In the genomic region with DNA sequence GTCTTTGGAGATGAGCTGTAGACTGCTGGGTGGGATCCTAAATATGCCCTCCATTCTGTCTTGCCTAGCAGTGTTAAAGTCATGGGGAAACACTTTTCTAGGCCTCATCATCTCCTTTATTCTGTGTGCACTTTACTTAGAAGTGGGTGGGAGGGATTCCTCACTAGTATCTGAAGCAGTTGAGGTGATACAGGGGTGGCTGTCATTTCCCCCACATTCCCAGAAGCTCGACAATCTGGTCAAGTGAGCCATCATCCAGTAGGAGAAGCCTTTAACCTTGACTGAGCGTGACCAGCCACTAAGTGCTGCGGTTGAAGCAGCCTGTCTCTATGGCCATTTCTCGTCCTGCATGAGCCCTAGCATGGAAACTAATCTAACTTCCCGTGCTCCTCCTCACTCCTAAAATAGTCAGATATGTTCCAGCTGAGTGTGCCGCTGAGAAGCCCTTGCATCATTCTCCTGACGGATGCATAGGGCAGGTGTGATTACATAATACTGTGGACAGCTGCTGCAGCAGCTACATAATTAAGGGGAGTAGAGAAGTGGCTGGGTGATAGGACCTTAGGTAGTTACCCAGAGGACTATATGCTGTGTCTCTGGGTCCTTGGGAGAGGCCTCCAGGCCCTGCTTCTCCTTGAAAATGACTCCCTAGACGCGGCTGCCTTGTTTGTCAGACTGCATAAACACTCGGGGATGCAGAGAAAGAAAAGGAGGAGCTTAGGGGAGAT, we compare ENCODE assay signal across 13 mouse cellular contexts. TPM values are rescaled to one million over a fixed set of nuclear protein-coding genes. Genes with fewer than 3 reads are reported as not detected.
DNase-seq lines count a peak whose midpoint lies in the region; ATAC-seq lines count a peak whose summit lies in the region.
"Had no signal": no experiment of that assay in that cellular context is flagged by ENCODE, and none has a peak within 500 bp of the region (broad histone marks: within the 10 kb centered on the region; RNA-seq: fewer than 3 reads in every experiment).

No protein-coding gene starts in this region.

- no peaks in the 10 kb centered on the region for H3K27me3 ChIP-seq in forebrain, embryonic 13.5 days
- H3K27me3 ChIP-seq in forebrain, embryonic 10.5 days (ENCODE audit: poor library complexity, severe bottlenecking) = no peaks in the 10 kb centered on the region
- H3K27me3 ChIP-seq in midbrain, embryonic 13.5 days = no peaks in the 10 kb centered on the region
- H3K27me3 ChIP-seq in heart, embryonic 12.5 days (replicated peaks) = no peaks in the 10 kb centered on the region
- H3K27me3 ChIP-seq: limb, embryonic 12.5 days; stomach, embryonic 15.5 days had no signal

- H3K4me2 ChIP-seq in forebrain, embryonic 13.5 days = peak overlapping the region; percentile 49; the same call in 1 of the 2 replicates
- H3K4me2 ChIP-seq in midbrain, embryonic 13.5 days (replicated peaks) = peak overlapping the region; percentile 50
- no peak overlapping the region for H3K4me2 ChIP-seq in heart, embryonic 12.5 days
- H3K4me2 ChIP-seq: limb, embryonic 12.5 days; lung, embryonic 14.5 days; stomach, embryonic 15.5 days had no signal

- no peak for DNase-seq in forebrain, embryonic 10.5 days (ENCODE audit: extremely low spot score, low spot score)
- DNase-seq in right cerebral cortex, adult 18-20 months = peak; percentile 39
- no peak for DNase-seq in right cerebral cortex, postnatal 10 days (ENCODE audit: low spot score in 2 of 2)
- DNase-seq in urinary bladder, adult 2 months (ENCODE audit: low spot score) = no peak
- no peak for DNase-seq in urinary bladder, postnatal 36 days (ENCODE audit: low spot score in 2 of 2)

- no peak overlapping the region for H3K4me3 ChIP-seq in forebrain, embryonic 13.5 days
- H3K4me3 ChIP-seq in forebrain, embryonic 10.5 days = no peak overlapping the region
- peak overlapping the region; percentile 28; the same call in 1 of the 2 replicates for H3K4me3 ChIP-seq in midbrain, embryonic 13.5 days (replicated peaks)
- H3K4me3 ChIP-seq in heart, embryonic 12.5 days = no peak overlapping the region
- H3K4me3 ChIP-seq: limb, embryonic 12.5 days; stomach, embryonic 15.5 days had no signal

- H3K4me1 ChIP-seq in forebrain, embryonic 13.5 days = peaks cover 17% of the 10 kb centered on the region
- peaks cover 23% of the 10 kb centered on the region for H3K4me1 ChIP-seq in forebrain, embryonic 10.5 days
- H3K4me1 ChIP-seq in midbrain, embryonic 13.5 days (replicated peaks) = peaks cover 30% of the 10 kb centered on the region
- H3K4me1 ChIP-seq in heart, embryonic 12.5 days (replicated peaks) = no peaks in the 10 kb centered on the region
- H3K4me1 ChIP-seq: limb, embryonic 12.5 days; stomach, embryonic 15.5 days had no signal

- ATAC-seq in forebrain, embryonic 13.5 days = peak; percentile 11; the same call in 1 of the 2 replicates
- peak; percentile 25; the same call in 1 of the 2 replicates for ATAC-seq in midbrain, embryonic 13.5 days
- ATAC-seq in heart, embryonic 12.5 days (ENCODE audit: insufficient number of reproducible peaks, low FRiP score) = no peak
- ATAC-seq: activated CD4-positive, CD25-positive, alpha-beta regulatory T cell, adult 4 months had no signal

- 0 out of 2 replicates have a peak overlapping the region, but pooled peaks have one; percentile 18 for H3K9ac ChIP-seq in forebrain, embryonic 13.5 days
- H3K9ac ChIP-seq in midbrain, embryonic 13.5 days (replicated peaks) = peak overlapping the region; percentile 49
- H3K9ac ChIP-seq in heart, embryonic 12.5 days = no peak overlapping the region
- H3K9ac ChIP-seq: limb, embryonic 12.5 days; lung, embryonic 14.5 days; stomach, embryonic 15.5 days had no signal

- H3K36me3 ChIP-seq in forebrain, embryonic 13.5 days (ENCODE audit: poor library complexity, severe bottlenecking) = no peaks in the 10 kb centered on the region
- H3K36me3 ChIP-seq in forebrain, embryonic 10.5 days (replicated peaks) = no peaks in the 10 kb centered on the region
- no peaks in the 10 kb centered on the region for H3K36me3 ChIP-seq in midbrain, embryonic 13.5 days
- no peaks in the 10 kb centered on the region for H3K36me3 ChIP-seq in heart, embryonic 12.5 days
- H3K36me3 ChIP-seq: G1E; limb, embryonic 12.5 days; stomach, embryonic 15.5 days had no signal

- peak overlapping the region; percentile 59 for H3K27ac ChIP-seq in forebrain, embryonic 13.5 days
- H3K27ac ChIP-seq in forebrain, embryonic 10.5 days = no peak overlapping the region
- peak overlapping the region; percentile 89 for H3K27ac ChIP-seq in midbrain, embryonic 13.5 days
- H3K27ac ChIP-seq in heart, embryonic 12.5 days (ENCODE audit: poor library complexity, severe bottlenecking) = no peak overlapping the region
- H3K27ac ChIP-seq: limb, embryonic 12.5 days; stomach, embryonic 15.5 days had no signal

- no peaks in the 10 kb centered on the region for H3K9me3 ChIP-seq in forebrain, embryonic 13.5 days (replicated peaks)
- no peaks in the 10 kb centered on the region for H3K9me3 ChIP-seq in forebrain, embryonic 10.5 days
- H3K9me3 ChIP-seq in midbrain, embryonic 13.5 days = no peaks in the 10 kb centered on the region
- H3K9me3 ChIP-seq in heart, embryonic 12.5 days (replicated peaks) = no peaks in the 10 kb centered on the region
- H3K9me3 ChIP-seq: G1E; limb, embryonic 12.5 days; stomach, embryonic 15.5 days had no signal

- 63% methylated on average over 10 of the region's 10 CpGs for WGBS in forebrain, embryonic 13.5 days
- WGBS in forebrain, embryonic 10.5 days = 80% methylated on average over 10 of the region's 10 CpGs
- WGBS in midbrain, embryonic 13.5 days = 59% methylated on average over 10 of the region's 10 CpGs
- WGBS in heart, embryonic 12.5 days = 66% methylated on average over 10 of the region's 10 CpGs

RNA-seq across cellular contexts. Expression of a gene that starts 12.2 kb away (rescaled TPM):
- 0.37 and 0.49 TPM in 2 replicates for polyA plus RNA-seq in forebrain, embryonic 13.5 days (2015; fragmentation: Nextera tagmentation; extraction: Ambion mirVana)
- not detected in 2 replicates for polyA plus RNA-seq in forebrain, embryonic 10.5 days (2016; fragmentation: Nextera tagmentation; extraction: Ambion mirVana)
- 1.1 and 1.2 TPM in 2 replicates for polyA plus RNA-seq in midbrain, embryonic 13.5 days (2015; fragmentation: Nextera tagmentation; extraction: Ambion mirVana)
- polyA plus RNA-seq in heart, embryonic 12.5 days (2016; fragmentation: Nextera tagmentation; extraction: Ambion mirVana) = 0.03 TPM in 1 of 2 replicates, not detected in the other
- polyA plus RNA-seq in urinary bladder, adult 2 months (2012; rRNA removed) = 4.9 and 6.2 TPM in 2 replicates
- polyA plus RNA-seq: G1E had no signal

Comparison
In these comparisons a context has a peak if more than half of its experiments do, and no peak if none do; other contexts are left out.
1. H3K27ac ChIP-seq: peak in forebrain, embryonic 13.5 days (single experiment) and midbrain, embryonic 13.5 days (single experiment); none in forebrain, embryonic 10.5 days (single experiment) and heart, embryonic 12.5 days (single experiment).